Mouse (Mus musculus): ENCODE data around the gene Zyg11a.
"Not testable (repeated sequence)": the region's sequence is repeated elsewhere in the genome, so short reads cannot be mapped to it uniquely, and the experiment has no call there.

Gene Zyg11a

GRCm38 (mm10) chr4:108144880-108145279 lies 73.0 kb downstream of the Zyg11a start, which contains the start of gene Scp2:
Gene Scp2 (minus strand): TSS chr4:108144998.
- in situ Hi-C loops (cut with MboI, MseI): no loop called here

DNA sequence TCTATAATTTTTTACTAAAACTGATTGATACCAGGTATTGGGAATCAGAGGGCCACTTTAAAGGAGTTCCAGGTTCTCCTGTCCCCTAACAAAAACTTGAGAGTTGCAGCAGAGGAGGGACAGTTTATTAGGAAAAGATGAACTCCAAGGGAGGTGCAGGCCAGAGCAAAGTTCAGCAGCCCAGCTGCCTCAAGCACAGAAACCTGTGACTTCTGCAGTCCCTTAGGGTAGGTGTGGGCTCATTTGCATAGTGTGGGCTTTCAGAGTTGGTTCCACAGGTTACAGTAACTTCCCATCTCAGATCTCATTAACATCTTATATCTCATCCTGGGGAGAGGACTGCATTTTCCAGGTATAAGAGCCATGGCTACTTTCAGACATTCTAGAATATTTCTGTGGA lies 74.1 kb downstream of the Zyg11a start:
- in situ Hi-C loops (cut with MboI, MseI): no loop called here

DNA sequence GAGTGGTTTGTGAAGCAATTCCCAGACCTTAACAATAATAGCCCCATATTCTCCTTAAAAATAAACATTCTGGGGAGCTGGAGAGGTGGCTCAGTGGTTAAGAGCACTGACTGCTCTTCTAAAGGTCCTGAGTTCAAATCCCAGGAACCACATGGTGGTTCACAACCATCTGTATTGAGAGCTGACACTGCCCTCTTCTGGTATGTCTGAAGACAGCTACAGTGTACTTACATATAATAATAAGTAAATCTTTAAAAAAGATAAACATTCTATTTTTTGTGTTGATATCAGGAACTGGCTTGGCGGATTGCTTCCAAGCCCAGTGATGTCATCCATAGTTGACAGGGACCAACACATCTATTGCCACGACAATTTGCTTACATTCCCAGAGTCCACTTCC lies 74.7 kb downstream of the Zyg11a start:
- in situ Hi-C loops (cut with MboI, MseI): not testable (repeated sequence)

- in situ Hi-C loops (cut with MboI, MseI): no loop called here
These were observed 80.9 kb downstream of the Zyg11a start for GRCm38 (mm10) chr4:108136938-108137337.

All from regulatory T cell (primary cell).